Mouse (Mus musculus): ENCODE results near the gene Calcb.

The Calcb gene

GRCm38 (mm10) chr7:114754196-114754595, 35.8 kb downstream of the Calcb start:
- no peak for DNase-seq

GRCm38 (mm10) chr7:114754626-114755025, 36.2 kb downstream of the Calcb start:
- no peak for DNase-seq

GRCm38 (mm10) chr7:114762660-114763059, 44.2 kb downstream of the Calcb start:
- DNase-seq: no peak

- DNase-seq: no peak
These were observed 46.8 kb downstream of the Calcb start for GRCm38 (mm10) chr7:114765273-114765672.

- DNase-seq: no peak
These were observed 48.1 kb downstream of the Calcb start for GRCm38 (mm10) chr7:114766523-114766922.

- no peak for DNase-seq
These were observed 50.1 kb downstream of the Calcb start for GRCm38 (mm10) chr7:114768516-114768915.

GRCm38 (mm10) chr7:114769041-114769440, 50.6 kb downstream of the Calcb start:
- DNase-seq: no peak

GRCm38 (mm10) chr7:114770586-114770985, 52.1 kb downstream of the Calcb start:
- DNase-seq: no peak

- DNase-seq: no peak
These were observed 53.4 kb downstream of the Calcb start for GRCm38 (mm10) chr7:114771801-114772200.

Measured in right cerebral cortex, adult 18-20 months (tissue).